Mouse (Mus musculus) MEL (cell line): ENCODE results near the gene Slc25a53. TPM values are rescaled to one million over a fixed set of nuclear protein-coding genes. Genes with fewer than 3 reads are reported as not detected.

Source experiments
- DNase-seq: peaks from one replicate; pipeline ENCODE4 v3.0.0; 2011; ENCODE audit warnings: low read depth, low spot score
- H3K27ac ChIP-seq: 2 replicates; pipeline ENCODE4 v1.5.1; 2012; ENCODE audit warnings: low read depth, mild to moderate bottlenecking, control low read depth, low read length, moderate library complexity; ENCODE audit not compliant: control insufficient read depth
- H3K27me3 ChIP-seq, 2 experiments: fragments of 150-350 bp in 1 of 2; sonication (generic) in 1 of 2; 2 replicates each; pipeline ENCODE4 v1.6.1; 2012; ENCODE audit warnings: low read length in 2 of 2, mild to moderate bottlenecking in 2 of 2, improper control_type of control experiment in 1 of 2, moderate library complexity in 1 of 2; ENCODE audit not compliant: insufficient read depth in 2 of 2, control insufficient read depth in 1 of 2
- H3K36me3 ChIP-seq, 2 experiments: 2 replicates each; pipeline ENCODE4 v1.6.1; 2012 to 2014; ENCODE audit warnings: low read length in 2 of 2, improper control_type of control experiment in 1 of 2, inconsistent platforms in 1 of 2, mild to moderate bottlenecking in 1 of 2; ENCODE audit not compliant: insufficient read depth in 2 of 2, control insufficient read depth in 1 of 2
- H3K4me1 ChIP-seq, 2 experiments: fragments of 150-350 bp in 1 of 2; sonication (generic) in 1 of 2; 2 replicates each; pipeline ENCODE4 v1.6.1; 2012; ENCODE audit warnings: low read length in 2 of 2, improper control_type of control experiment in 1 of 2, mild to moderate bottlenecking in 1 of 2; ENCODE audit not compliant: insufficient read depth in 2 of 2, control insufficient read depth in 1 of 2
- H3K4me3 ChIP-seq, 2 experiments: fragments of 150-350 bp in 1 of 2; sonication (generic) in 1 of 2; 2 replicates each; pipeline ENCODE4 v1.5.1; 2012; ENCODE audit warnings: low read depth in 2 of 2, low read length in 2 of 2, mild to moderate bottlenecking in 2 of 2, moderate library complexity in 2 of 2, control low read depth in 1 of 2, improper control_type of control experiment in 1 of 2; ENCODE audit not compliant: control insufficient read depth in 1 of 2, insufficient read depth in 1 of 2
- H3K79me2 ChIP-seq: 2 replicates; pipeline ENCODE4 v1.6.1; 2012; ENCODE audit warnings: mild to moderate bottlenecking, low read length, moderate library complexity; ENCODE audit not compliant: control insufficient read depth, poor library complexity, insufficient read depth
- H3K9ac ChIP-seq: 2 replicates; pipeline ENCODE4 v1.6.1; 2012; ENCODE audit warnings: low read depth, mild to moderate bottlenecking, control low read depth, low read length, moderate library complexity; ENCODE audit not compliant: control insufficient read depth, poor library complexity, severe bottlenecking
- H3K9me3 ChIP-seq: fragments of 150-350 bp; sonication (generic); replicated peaks from 2 replicates; pipeline ENCODE4 v1.6.1; 2012; ENCODE audit warnings: mild to moderate bottlenecking, low read length, improper control_type of control experiment, moderate library complexity; ENCODE audit not compliant: insufficient read depth
- BHLHE40 ChIP-seq: IDR thresholded peaks from 2 replicates; pipeline ENCODE4 v1.6.1; 2012; ENCODE audit warnings: low read depth, mild to moderate bottlenecking, inconsistent platforms, low read length, improper control_type of control experiment, borderline replicate concordance
- CHD1 ChIP-seq: IDR thresholded peaks from 2 replicates; pipeline ENCODE4 v1.6.1; 2012; ENCODE audit warnings: low read depth, mild to moderate bottlenecking, inconsistent platforms, low read length, improper control_type of control experiment
- CHD2 ChIP-seq: IDR thresholded peaks from 2 replicates; pipeline ENCODE4 v1.6.1; 2011; ENCODE audit warnings: low read length, improper control_type of control experiment
- CTCF ChIP-seq, 3 experiments: IDR thresholded peaks in 2 of 3; conservative IDR thresholded peaks in 1 of 3; 2 replicates each; pipeline ENCODE4 v1.5.1; 2011 to 2012; ENCODE audit warnings: low read length in 3 of 3, low read depth in 2 of 3, mild to moderate bottlenecking in 2 of 3, improper control_type of control experiment in 1 of 3, inconsistent platforms in 1 of 3, mixed read lengths in 1 of 3, moderate library complexity in 1 of 3; ENCODE audit not compliant: control insufficient read depth in 1 of 3, insufficient read depth in 1 of 3, poor library complexity in 1 of 3, severe bottlenecking in 1 of 3
- ELF1 ChIP-seq: IDR thresholded peaks from 2 replicates; pipeline ENCODE4 v1.6.1; 2014; ENCODE audit warnings: low read depth, mild to moderate bottlenecking, inconsistent platforms, low read length, improper control_type of control experiment, moderate library complexity
- ETS1 ChIP-seq: IDR thresholded peaks from 2 replicates; pipeline ENCODE4 v1.6.1; 2012; ENCODE audit warnings: low read depth, mild to moderate bottlenecking, inconsistent platforms, low read length, improper control_type of control experiment, moderate library complexity
- GABPA ChIP-seq: IDR thresholded peaks from 2 replicates; pipeline ENCODE4 v1.6.1; 2012; ENCODE audit warnings: low read depth, mild to moderate bottlenecking, inconsistent platforms, low read length, improper control_type of control experiment, moderate library complexity
- GATA1 ChIP-seq: IDR thresholded peaks from 2 replicates; pipeline ENCODE4 v1.6.1; 2011; ENCODE audit warnings: low read depth, low read length, improper control_type of control experiment
- HCFC1 ChIP-seq: IDR thresholded peaks from 2 replicates; pipeline ENCODE4 v1.6.1; 2012; ENCODE audit warnings: low read depth, mild to moderate bottlenecking, inconsistent platforms, low read length, improper control_type of control experiment, moderate library complexity
- KAT2A ChIP-seq: conservative IDR thresholded peaks from 2 replicates; pipeline ENCODE4 v1.6.1; 2012; ENCODE audit warnings: low read depth, low read length, improper control_type of control experiment, inconsistent platforms
- MAX ChIP-seq: IDR thresholded peaks from 2 replicates; pipeline ENCODE4 v1.6.1; 2011; ENCODE audit warnings: low read length, improper control_type of control experiment
- MAZ ChIP-seq: IDR thresholded peaks from 2 replicates; pipeline ENCODE4 v1.6.1; 2012; ENCODE audit warnings: low read depth, mild to moderate bottlenecking, inconsistent platforms, low read length, improper control_type of control experiment
- MEF2A ChIP-seq: IDR thresholded peaks from 2 replicates; pipeline ENCODE4 v1.6.1; 2014; ENCODE audit warnings: low read depth, mild to moderate bottlenecking, inconsistent platforms, low read length, improper control_type of control experiment; ENCODE audit not compliant: poor library complexity, insufficient replicate concordance, severe bottlenecking; ENCODE audit errors: extremely low read depth
- MXI1 ChIP-seq: IDR thresholded peaks from 2 replicates; pipeline ENCODE4 v1.6.1; 2011; ENCODE audit warnings: mild to moderate bottlenecking, low read depth, low read length, improper control_type of control experiment
- MYB ChIP-seq: IDR thresholded peaks from 2 replicates; pipeline ENCODE4 v1.6.1; 2011; ENCODE audit warnings: mild to moderate bottlenecking, low read depth, low read length, improper control_type of control experiment
- MYC ChIP-seq: IDR thresholded peaks from 2 replicates; pipeline ENCODE4 v1.6.1; 2011; ENCODE audit warnings: low read depth, mild to moderate bottlenecking, low read length, improper control_type of control experiment, moderate library complexity
- NELFE ChIP-seq: IDR thresholded peaks from 2 replicates; pipeline ENCODE4 v1.6.1; 2011; ENCODE audit warnings: low read depth, low read length, improper control_type of control experiment
- NRF1 ChIP-seq: IDR thresholded peaks from 2 replicates; pipeline ENCODE4 v1.6.1; 2014; ENCODE audit warnings: low read depth, mild to moderate bottlenecking, inconsistent platforms, low read length, improper control_type of control experiment, moderate library complexity; ENCODE audit not compliant: poor library complexity, insufficient read depth, severe bottlenecking
- POLR2A ChIP-seq, 2 experiments: IDR thresholded peaks; 2 replicates each; pipeline ENCODE4 v1.6.1; 2011 to 2012; ENCODE audit warnings: low read length in 2 of 2, mild to moderate bottlenecking in 2 of 2, control low read depth in 1 of 2, improper control_type of control experiment in 1 of 2, low read depth in 1 of 2, moderate library complexity in 1 of 2; ENCODE audit not compliant: control insufficient read depth in 1 of 2, insufficient read depth in 1 of 2, poor library complexity in 1 of 2
- POLR2AphosphoS2 ChIP-seq: IDR thresholded peaks from 2 replicates; pipeline ENCODE4 v1.6.1; 2011; ENCODE audit warnings: low read length, improper control_type of control experiment
- POLR2AphosphoS5 ChIP-seq: IDR thresholded peaks from 2 replicates; pipeline ENCODE4 v1.6.1; 2012; ENCODE audit warnings: low read depth, borderline replicate concordance, mild to moderate bottlenecking, inconsistent platforms, low read length, moderate library complexity, mixed read lengths
- RAD21 ChIP-seq: IDR thresholded peaks from 2 replicates; pipeline ENCODE4 v1.6.1; 2011; ENCODE audit warnings: mild to moderate bottlenecking, low read depth, low read length, improper control_type of control experiment
- SIN3A ChIP-seq: IDR thresholded peaks from 2 replicates; pipeline ENCODE4 v1.6.1; 2012; ENCODE audit warnings: low read length, improper control_type of control experiment, inconsistent platforms
- SMC3 ChIP-seq: IDR thresholded peaks from 2 replicates; pipeline ENCODE4 v1.6.1; 2011; ENCODE audit warnings: low read depth, low read length, improper control_type of control experiment
- TAL1 ChIP-seq: IDR thresholded peaks from 2 replicates; pipeline ENCODE4 v1.6.1; 2012; ENCODE audit warnings: mild to moderate bottlenecking, inconsistent platforms, low read length, moderate library complexity, mixed read lengths
- TBP ChIP-seq: IDR thresholded peaks from 2 replicates; pipeline ENCODE4 v1.8.0; 2011; ENCODE audit warnings: low read depth, low read length, improper control_type of control experiment
- TCF12 ChIP-seq: IDR thresholded peaks from 2 replicates; pipeline ENCODE4 v1.6.1; 2014; ENCODE audit warnings: low read depth, mild to moderate bottlenecking, inconsistent platforms, low read length, improper control_type of control experiment, moderate library complexity
- UBTF ChIP-seq: IDR thresholded peaks from 2 replicates; pipeline ENCODE4 v1.6.1; 2012; ENCODE audit warnings: low read depth, mild to moderate bottlenecking, inconsistent platforms, low read length, improper control_type of control experiment, moderate library complexity, borderline replicate concordance; ENCODE audit not compliant: insufficient read depth
- USF2 ChIP-seq, 2 experiments: IDR thresholded peaks; 2 replicates each; pipeline ENCODE4 v1.6.1; 2011 to 2012; ENCODE audit warnings: improper control_type of control experiment in 2 of 2, low read length in 2 of 2, borderline replicate concordance in 1 of 2, inconsistent platforms in 1 of 2, low read depth in 1 of 2, mild to moderate bottlenecking in 1 of 2; ENCODE audit not compliant: insufficient read depth in 1 of 2
- ZC3H11A ChIP-seq: IDR thresholded peaks from 2 replicates; pipeline ENCODE4 v1.6.1; 2012; ENCODE audit warnings: low read depth, mild to moderate bottlenecking, inconsistent platforms, low read length, improper control_type of control experiment
- ZKSCAN1 ChIP-seq: IDR thresholded peaks from 2 replicates; pipeline ENCODE4 v1.6.1; 2012; ENCODE audit warnings: low read depth, mild to moderate bottlenecking, inconsistent platforms, low read length, improper control_type of control experiment, moderate library complexity
- ZMIZ1 ChIP-seq: IDR thresholded peaks from 2 replicates; pipeline ENCODE4 v1.6.1; 2012; ENCODE audit warnings: low read depth, mild to moderate bottlenecking, inconsistent platforms, low read length, improper control_type of control experiment, moderate library complexity
- ZNF384 ChIP-seq: IDR thresholded peaks from 2 replicates; pipeline ENCODE4 v1.6.1; 2012; ENCODE audit warnings: low read depth, mild to moderate bottlenecking, inconsistent platforms, low read length, improper control_type of control experiment
- polyA plus RNA-seq, 2 experiments: library from polyadenylated mRNA; stranded (reverse) in 1 of 2; unstranded in 1 of 2; fragments of >175 nt in 1 of 2; fragments of >200 nt in 1 of 2; gene quantifications; 2 replicates each; pipeline versions ENCODE4 v1.2.1 to v1.2.4; 2012; ENCODE audit warnings: low replicate concordance in 2 of 2, low read depth in 1 of 2; ENCODE audit not compliant: insufficient read length in 2 of 2, insufficient read depth in 1 of 2, missing spikeins in 1 of 2
- total RNA-seq: library from RNA; depleted of rRNA; stranded (reverse); fragments of 300-350 nt; gene quantifications from 2 replicates; pipeline ENCODE4 v1.2.3, GENCODE M21; 2012

Gene Slc25a53
- total and polyA plus RNA-seq, 3 experiments: 5.1 to 8.6 TPM; not detected in 1

DNA sequence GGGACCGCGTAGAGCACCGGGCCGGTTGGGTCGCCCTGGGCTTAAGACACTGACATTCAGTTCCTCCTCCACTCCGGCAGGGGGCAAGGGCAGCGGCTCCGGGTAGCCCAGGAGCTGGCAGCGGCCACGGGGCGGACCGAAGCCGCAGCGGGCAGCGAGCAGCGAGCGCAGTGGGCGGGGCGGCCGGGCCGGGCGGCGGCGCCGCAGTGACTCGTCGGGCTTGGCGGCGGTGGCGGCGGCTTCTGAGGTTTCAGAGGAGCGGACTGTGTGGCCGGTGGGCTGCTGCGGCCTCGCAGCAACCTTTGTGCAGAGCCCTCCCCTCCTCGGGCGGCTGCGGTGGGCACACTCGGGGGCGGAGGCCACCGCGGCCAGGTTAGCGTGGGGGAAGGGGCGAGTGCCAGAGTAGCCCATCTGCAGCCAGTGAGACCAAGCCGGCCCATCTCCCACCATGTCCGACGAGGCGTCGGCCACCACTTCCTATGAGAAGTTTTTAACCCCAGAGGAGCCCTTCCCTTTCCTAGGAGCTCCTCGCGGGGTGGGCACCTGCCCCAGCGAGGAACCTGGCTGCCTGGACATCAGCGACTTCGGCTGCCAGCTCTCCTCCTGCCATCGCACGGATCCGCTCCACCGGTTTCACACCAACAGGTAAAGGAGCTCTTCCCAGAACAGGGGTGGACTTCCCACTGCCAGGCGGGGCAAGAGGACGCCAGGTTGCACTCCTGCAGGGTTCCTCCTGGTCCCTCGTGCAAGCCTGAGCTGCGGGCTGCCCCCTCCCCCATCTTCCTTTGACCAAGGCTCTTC, 11.5 kb upstream of the Slc25a53 start, which contains the start of gene Fam199x (continued):
- TF ChIP-seq ELF1 (no peak), MYB (no peak), POLR2AphosphoS2 (no peak), ZMIZ1 (no peak)
- TF ChIP-seq, all 39 proteins: peak for 11

- peak overlapping the region; percentile 64 to 99 for H3K4me3 ChIP-seq
- peak overlapping the region; percentile 70 for H3K9ac ChIP-seq
- DNase-seq: no peak
- TF ChIP-seq SMC3: no peak
- no peak for TF ChIP-seq ZKSCAN1
- peak in 1 of 2 experiments; percentile 67; a peak in 2 of 4 replicates for TF ChIP-seq POLR2A (IDR thresholded peaks at IDR 0.05; ENCODE audit: control insufficient read depth in 1 of 2, insufficient read depth in 1 of 2, low read depth in 1 of 2, low read length in 2 of 2, poor library complexity in 1 of 2)
- TF ChIP-seq USF2 (IDR thresholded peaks at IDR 0.05; ENCODE audit: borderline replicate concordance in 1 of 2, insufficient read depth in 1 of 2, low read depth in 1 of 2, low read length in 2 of 2): no peak
- TF ChIP-seq UBTF: no peak
- TF ChIP-seq MAZ: no peak
- TF ChIP-seq NELFE: 0 out of 2 replicates have a peak, but pooled peaks have one; percentile 5
- no peak for TF ChIP-seq CHD1
- TF ChIP-seq MYB: no peak
- peak; percentile 23 for TF ChIP-seq SIN3A
- TF ChIP-seq CTCF (IDR thresholded peaks at IDR 0.05 in 2 of 3, conservative IDR thresholded peaks at IDR 0.05 in 1 of 3; ENCODE audit: control insufficient read depth in 1 of 3, insufficient read depth in 1 of 3, low read depth in 2 of 3, low read length in 3 of 3, poor library complexity in 1 of 3, severe bottlenecking in 1 of 3): no peak
- TF ChIP-seq TBP: no peak
- TF ChIP-seq POLR2AphosphoS5: no peak
- no peak for TF ChIP-seq CHD2
- TF ChIP-seq MEF2A: no peak
- TF ChIP-seq HCFC1: no peak
- TF ChIP-seq ELF1: no peak
- TF ChIP-seq MXI1: no peak
- no peak for TF ChIP-seq RAD21
- no peak for TF ChIP-seq TCF12
- peak; percentile 46; the same call in 1 of the 2 replicates for TF ChIP-seq MAX
- no peak for TF ChIP-seq ZC3H11A
- peak; percentile 72; the same call in 1 of the 2 replicates for TF ChIP-seq MYC
- no peak for TF ChIP-seq BHLHE40
- TF ChIP-seq KAT2A: no peak
- no peak for TF ChIP-seq NRF1
- TF ChIP-seq ETS1: no peak
- TF ChIP-seq ZNF384: peak; percentile 69
- no peak for TF ChIP-seq GABPA
- TF ChIP-seq GATA1: no peak
- no peak for TF ChIP-seq ZMIZ1
- no peak for TF ChIP-seq TAL1
These were observed 10.9 kb upstream of the Slc25a53 start for GRCm38 (mm10) chrX:137049060-137049424.

More at GRCm38 (mm10) chrX:137049060-137049424, 10.9 kb upstream of the Slc25a53 start:
- Histone ChIP-seq H3K27me3 (no peaks in the 10 kb centered on the region), H3K79me2 (peaks cover 10% of the 10 kb centered on the region), H3K36me3 (peaks cover 0 to 22% of the 10 kb centered on the region in 2 experiments; a peak in 3 of 4 replicates), H3K4me1 (peaks cover 7 to 10% of the 10 kb centered on the region in 2 experiments; a peak in 3 of 4 replicates), H3K27ac (peak overlapping the region; percentile 48), H3K9me3 (no peaks in the 10 kb centered on the region)
